Mouse (Mus musculus) left cerebral cortex, adult 8-10 months (tissue): ENCODE measurements at regions not wholly inside any gene's neighbourhood (a gene's known extent, or its start where the extent isn't known, plus 50 kb on each side); places are given as distances from the start of the nearest gene placed in this dataset.
A peak's percentile ranks its signal among the peaks of the same experiment; 100 is the strongest.

Source experiments
- DNase-seq, 2 experiments: peaks; one replicate each; pipeline ENCODE4 v3.0.0; 2022; ENCODE audit warnings: low spot score in 2 of 2

GRCm38 (mm10) chr1:34738386-34739067 is 104.3 kb downstream of the Fam168b start:
- peak; percentile 52 to 63 for DNase-seq

- no peak for DNase-seq
Measured at GRCm38 (mm10) chr1:34739621-34740020, 103.2 kb downstream of the Fam168b start.

- no peak for DNase-seq
Measured at GRCm38 (mm10) chr1:34740891-34741290, 102.0 kb downstream of the Fam168b start.

- DNase-seq, result no peak
Measured at GRCm38 (mm10) chr1:34742234-34742633, 100.6 kb downstream of the Fam168b start.

- DNase-seq, result no peak
Measured at GRCm38 (mm10) chr1:34745881-34746280, 97.0 kb downstream of the Fam168b start.

GRCm38 (mm10) chr1:34749161-34750040 is 93.5 kb downstream of the Fam168b start:
- no peak for DNase-seq

GRCm38 (mm10) chr1:34750061-34751054 is 92.5 kb downstream of the Fam168b start:
- peak in 1 of 2 experiments; percentile 13 for DNase-seq

- DNase-seq, result peak in 1 of 2 experiments; percentile 15
Measured at GRCm38 (mm10) chr1:34751128-34751527, 91.7 kb downstream of the Fam168b start.

- peak in 1 of 2 experiments; percentile 15 for DNase-seq
Measured at GRCm38 (mm10) chr1:34753581-34753980, 89.3 kb downstream of the Fam168b start.

GRCm38 (mm10) chr1:34760547-34760946 is 82.3 kb downstream of the Fam168b start:
- DNase-seq, result no peak

GRCm38 (mm10) chr1:34761436-34761835 is 81.4 kb downstream of the Fam168b start:
- no peak for DNase-seq

- no peak for DNase-seq
Measured at GRCm38 (mm10) chr1:34761870-34762269, 81.0 kb downstream of the Fam168b start.
